In genomic region chrX:152946201-152946600, GRCm38 (mm10) we compare ENCODE assay signal across 17 mouse cellular contexts.
DNase-seq lines count a peak whose midpoint lies in the region; ATAC-seq lines count a peak whose summit lies in the region.
"Had no signal": no experiment of that assay in that cellular context is flagged by ENCODE, and none has a peak within 500 bp of the region (broad histone marks: within the 10 kb centered on the region; RNA-seq: fewer than 3 reads in every experiment).

No protein-coding gene starts in this region.

- H3K36me3 ChIP-seq in forebrain, embryonic 16.5 days (ENCODE audit: control insufficient read depth, insufficient read depth), result no peaks in the 10 kb centered on the region
- no peaks in the 10 kb centered on the region for H3K36me3 ChIP-seq in forebrain, embryonic 15.5 days
- no peaks in the 10 kb centered on the region for H3K36me3 ChIP-seq in midbrain, embryonic 13.5 days
- no peaks in the 10 kb centered on the region for H3K36me3 ChIP-seq in midbrain, embryonic 10.5 days
- no peaks in the 10 kb centered on the region for H3K36me3 ChIP-seq in neural tube, embryonic 15.5 days
- H3K36me3 ChIP-seq in heart, embryonic 11.5 days (ENCODE audit: control insufficient read depth, insufficient read depth, low read length), result no peaks in the 10 kb centered on the region
- H3K36me3 ChIP-seq: heart, embryonic 15.5 days; kidney, embryonic 15.5 days; liver, embryonic 12.5 days had no signal

- H3K9ac ChIP-seq in forebrain, embryonic 16.5 days (replicated peaks; ENCODE audit: low read depth, low read length), result no peak overlapping the region
- H3K9ac ChIP-seq in forebrain, embryonic 15.5 days (replicated peaks), result no peak overlapping the region
- no peak overlapping the region for H3K9ac ChIP-seq in midbrain, embryonic 13.5 days (replicated peaks)
- no peak overlapping the region for H3K9ac ChIP-seq in neural tube, embryonic 15.5 days (replicated peaks)
- H3K9ac ChIP-seq in heart, embryonic 11.5 days (ENCODE audit: low read depth, low read length), result no peak overlapping the region
- H3K9ac ChIP-seq: heart, embryonic 15.5 days; kidney, embryonic 15.5 days; liver, embryonic 12.5 days had no signal

- DNase-seq in midbrain, embryonic 10.5 days (ENCODE audit: low spot score), result no peak
- DNase-seq in layer of hippocampus, postnatal 14 days (ENCODE audit: low spot score in 2 of 2), result peak; percentile 6 to 70
- DNase-seq in urinary bladder, adult 18-20 months (ENCODE audit: low spot score in 2 of 2), result no peak
- DNase-seq: adrenal gland, postnatal 36 days; cerebellum, adult 18-20 months; gastrocnemius, postnatal 36 days; lung, postnatal 14 days had no signal

- no peaks in the 10 kb centered on the region for H3K27me3 ChIP-seq in forebrain, embryonic 16.5 days (replicated peaks; ENCODE audit: control insufficient read depth, insufficient read depth, low read length)
- H3K27me3 ChIP-seq in forebrain, embryonic 15.5 days, result no peaks in the 10 kb centered on the region
- no peaks in the 10 kb centered on the region for H3K27me3 ChIP-seq in midbrain, embryonic 13.5 days
- H3K27me3 ChIP-seq in midbrain, embryonic 10.5 days (ENCODE audit: low read depth, poor library complexity, severe bottlenecking), result peaks cover 39% of the 10 kb centered on the region
- 0 out of 2 replicates have a peak, but pooled peaks cover 2% of the 10 kb centered on the region for H3K27me3 ChIP-seq in neural tube, embryonic 15.5 days (replicated peaks)
- H3K27me3 ChIP-seq in heart, embryonic 11.5 days (ENCODE audit: control insufficient read depth, insufficient read depth, low read length), result no peaks in the 10 kb centered on the region
- H3K27me3 ChIP-seq: heart, embryonic 15.5 days; liver, embryonic 12.5 days had no signal

- no peaks in the 10 kb centered on the region for H3K9me3 ChIP-seq in forebrain, embryonic 16.5 days (ENCODE audit: control insufficient read depth, low read length)
- no peaks in the 10 kb centered on the region for H3K9me3 ChIP-seq in forebrain, embryonic 15.5 days
- no peaks in the 10 kb centered on the region for H3K9me3 ChIP-seq in midbrain, embryonic 13.5 days
- H3K9me3 ChIP-seq in midbrain, embryonic 10.5 days (replicated peaks), result no peaks in the 10 kb centered on the region
- H3K9me3 ChIP-seq in neural tube, embryonic 15.5 days (replicated peaks), result no peaks in the 10 kb centered on the region
- H3K9me3 ChIP-seq in heart, embryonic 11.5 days (replicated peaks; ENCODE audit: control insufficient read depth, low read length), result no peaks in the 10 kb centered on the region
- H3K9me3 ChIP-seq: heart, embryonic 15.5 days; kidney, embryonic 15.5 days; liver, embryonic 12.5 days had no signal

- H3K4me1 ChIP-seq in forebrain, embryonic 16.5 days (replicated peaks; ENCODE audit: control insufficient read depth, insufficient read depth, low read length), result no peaks in the 10 kb centered on the region
- H3K4me1 ChIP-seq in forebrain, embryonic 15.5 days, result no peaks in the 10 kb centered on the region
- H3K4me1 ChIP-seq in midbrain, embryonic 13.5 days (replicated peaks), result no peaks in the 10 kb centered on the region
- H3K4me1 ChIP-seq in midbrain, embryonic 10.5 days, result no peaks in the 10 kb centered on the region
- no peaks in the 10 kb centered on the region for H3K4me1 ChIP-seq in neural tube, embryonic 15.5 days
- H3K4me1 ChIP-seq in heart, embryonic 11.5 days (ENCODE audit: control insufficient read depth, insufficient read depth, low read length), result no peaks in the 10 kb centered on the region
- H3K4me1 ChIP-seq: heart, embryonic 15.5 days; kidney, embryonic 15.5 days; liver, embryonic 12.5 days had no signal

- H3K27ac ChIP-seq in forebrain, embryonic 16.5 days (ENCODE audit: low read length), result no peak overlapping the region
- H3K27ac ChIP-seq in forebrain, embryonic 15.5 days (replicated peaks), result no peak overlapping the region
- H3K27ac ChIP-seq in midbrain, embryonic 13.5 days, result no peak overlapping the region
- H3K27ac ChIP-seq in midbrain, embryonic 10.5 days (replicated peaks), result no peak overlapping the region
- H3K27ac ChIP-seq in neural tube, embryonic 15.5 days (replicated peaks), result no peak overlapping the region; the same call in 1 of the 2 replicates
- H3K27ac ChIP-seq in heart, embryonic 11.5 days (ENCODE audit: low read depth, low read length), result no peak overlapping the region
- H3K27ac ChIP-seq: heart, embryonic 15.5 days; kidney, embryonic 15.5 days; liver, embryonic 12.5 days had no signal

- no peak overlapping the region for H3K4me2 ChIP-seq in forebrain, embryonic 16.5 days (ENCODE audit: low read length)
- H3K4me2 ChIP-seq in forebrain, embryonic 15.5 days (replicated peaks), result no peak overlapping the region
- H3K4me2 ChIP-seq in midbrain, embryonic 13.5 days (replicated peaks), result no peak overlapping the region
- H3K4me2 ChIP-seq in neural tube, embryonic 15.5 days, result no peak overlapping the region
- no peak overlapping the region for H3K4me2 ChIP-seq in heart, embryonic 11.5 days
- H3K4me2 ChIP-seq: heart, embryonic 15.5 days; kidney, embryonic 15.5 days; liver, embryonic 12.5 days had no signal

- no peak overlapping the region for H3K4me3 ChIP-seq in forebrain, embryonic 16.5 days (replicated peaks; ENCODE audit: low read length)
- no peak overlapping the region for H3K4me3 ChIP-seq in forebrain, embryonic 15.5 days
- no peak overlapping the region for H3K4me3 ChIP-seq in midbrain, embryonic 13.5 days (replicated peaks)
- H3K4me3 ChIP-seq in midbrain, embryonic 10.5 days, result no peak overlapping the region
- no peak overlapping the region for H3K4me3 ChIP-seq in neural tube, embryonic 15.5 days (replicated peaks)
- H3K4me3 ChIP-seq in heart, embryonic 11.5 days (ENCODE audit: low read depth, low read length), result no peak overlapping the region
- H3K4me3 ChIP-seq: erythroblast, embryonic 14.5 days; heart, embryonic 15.5 days; kidney, embryonic 15.5 days; liver, embryonic 12.5 days had no signal

- peak; percentile 55; the same call in 1 of the 2 replicates for ATAC-seq in forebrain, embryonic 16.5 days
- no peak for ATAC-seq in forebrain, embryonic 15.5 days (replicated peaks)
- ATAC-seq in midbrain, embryonic 13.5 days, result peak; percentile 70; the same call in 1 of the 2 replicates
- ATAC-seq in neural tube, embryonic 15.5 days (ENCODE audit: low FRiP score), result peak; percentile 70; the same call in 1 of the 2 replicates
- ATAC-seq in heart, embryonic 11.5 days (replicated peaks; ENCODE audit: insufficient number of reproducible peaks, low FRiP score, low TSS enrichment), result no peak
- ATAC-seq: inflammation-experienced regulatory T-cells, adult 6 months; liver, embryonic 12.5 days had no signal

- 36% methylated on average over 3 of the region's 3 CpGs for WGBS in forebrain, embryonic 16.5 days
- 47% methylated on average over 3 of the region's 3 CpGs for WGBS in forebrain, embryonic 15.5 days
- WGBS in midbrain, embryonic 13.5 days, result 39% methylated on average over 3 of the region's 3 CpGs
- 47% methylated on average over 3 of the region's 3 CpGs for WGBS in midbrain, embryonic 10.5 days
- WGBS in neural tube, embryonic 15.5 days, result 29% methylated on average over 3 of the region's 3 CpGs
- WGBS in heart, embryonic 11.5 days (ENCODE audit: insufficient replicate concordance), result 62% methylated on average over 3 of the region's 3 CpGs

Comparison
In these comparisons a context has a peak if more than half of its experiments do, and no peak if none do; other contexts are left out.
1. ATAC-seq: peak in forebrain, embryonic 16.5 days (single experiment), midbrain, embryonic 13.5 days (single experiment) and neural tube, embryonic 15.5 days (single experiment); none in forebrain, embryonic 15.5 days (single experiment) and heart, embryonic 11.5 days (single experiment).
2. DNase-seq: peak in layer of hippocampus, postnatal 14 days (2 of 2); none in midbrain, embryonic 10.5 days (single experiment) and urinary bladder, adult 18-20 months (0 of 2).